Mouse (Mus musculus): ENCODE data around the gene Prss12. TPM values are rescaled to one million over a fixed set of nuclear protein-coding genes. Genes with fewer than 3 reads are reported as not detected.

Prss12 gene
- polyA plus RNA-seq, 1 experiment from 2014 or later = 3.6 TPM

DNA sequence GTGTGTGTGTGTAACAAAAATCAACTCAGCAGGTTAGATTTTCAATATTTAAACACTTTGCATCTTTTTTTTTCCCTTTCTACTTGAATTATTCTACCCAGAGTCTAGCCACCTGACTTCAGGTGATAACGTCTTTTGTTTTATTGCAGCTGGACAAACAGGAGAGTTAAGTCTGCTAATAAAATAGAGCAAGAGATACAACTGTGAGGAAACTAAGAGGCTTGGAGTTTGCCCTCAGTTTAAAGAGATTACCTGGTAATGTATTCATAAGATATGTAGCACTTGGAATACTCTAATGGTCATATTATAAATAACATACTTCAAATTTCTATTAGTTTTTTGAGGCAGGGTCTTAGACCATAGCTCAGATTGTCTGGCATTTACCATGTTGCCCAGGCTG is 9.1 kb upstream of the Prss12 start:
- H3K4me2 ChIP-seq = no peak overlapping the region
- no peak overlapping the region for H3K9ac ChIP-seq
- 71% methylated on average over 1 of the region's 1 CpGs for WGBS
- H3K9me3 ChIP-seq = no peaks in the 10 kb centered on the region
- H3K4me3 ChIP-seq (replicated peaks) = no peak overlapping the region
- no peak overlapping the region for H3K27ac ChIP-seq
- no peaks in the 10 kb centered on the region for H3K4me1 ChIP-seq
- no peak for ATAC-seq (ENCODE audit: insufficient read depth, low FRiP score, low read depth)
- H3K36me3 ChIP-seq = no peaks in the 10 kb centered on the region
- no peaks in the 10 kb centered on the region for H3K27me3 ChIP-seq (replicated peaks)

DNA sequence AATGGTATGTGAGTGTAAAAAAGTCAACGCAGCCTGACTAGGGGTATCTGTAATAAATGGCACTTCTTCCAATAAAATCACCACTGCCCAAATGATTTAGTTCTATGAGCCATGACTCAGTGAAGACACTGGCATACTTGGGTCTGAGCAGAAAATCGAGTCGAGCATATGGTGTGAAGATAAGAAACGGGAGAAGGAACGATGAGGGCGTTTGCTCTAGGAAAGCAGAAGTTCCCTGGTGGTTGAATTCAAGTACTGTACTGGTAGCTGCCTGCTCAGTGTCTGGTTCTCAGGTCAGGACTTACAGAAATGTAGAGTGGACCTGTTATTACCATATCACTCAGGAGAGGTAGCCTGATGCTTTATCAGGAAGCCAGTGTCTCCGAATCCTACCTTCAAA is 6.2 kb upstream of the Prss12 start:
- H3K4me1 ChIP-seq = no peaks in the 10 kb centered on the region
- no peak overlapping the region for H3K27ac ChIP-seq
- no peaks in the 10 kb centered on the region for H3K9me3 ChIP-seq
- no peaks in the 10 kb centered on the region for H3K27me3 ChIP-seq (replicated peaks)
- no peak overlapping the region for H3K4me2 ChIP-seq
- H3K36me3 ChIP-seq = no peaks in the 10 kb centered on the region
- ATAC-seq (ENCODE audit: insufficient read depth, low FRiP score, low read depth) = no peak
- no peak overlapping the region for H3K4me3 ChIP-seq (replicated peaks)
- 79% methylated on average over 7 of the region's 7 CpGs for WGBS
- H3K9ac ChIP-seq = no peak overlapping the region

DNA sequence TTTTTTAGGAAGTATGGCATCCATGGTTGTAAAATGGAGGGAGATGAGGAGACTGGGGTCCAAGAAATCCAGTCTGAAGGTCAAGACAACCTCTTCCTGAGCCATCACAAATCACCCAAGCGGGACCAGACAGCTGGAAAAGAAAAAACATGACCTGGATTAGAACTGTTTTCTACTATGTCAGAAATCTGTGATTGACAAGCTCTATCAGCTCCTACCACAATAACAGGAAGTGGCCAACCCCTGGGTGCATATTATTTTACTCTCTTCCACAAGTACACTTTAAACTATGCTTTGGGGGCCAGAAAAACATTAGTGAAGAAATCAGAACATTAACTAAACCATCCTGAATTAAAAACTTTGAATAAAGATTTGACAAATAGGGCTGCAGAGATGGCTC is 2.2 kb upstream of the Prss12 start:
- H3K4me1 ChIP-seq = peaks cover 5% of the 10 kb centered on the region; the same call in 1 of the 2 replicates
- no peak overlapping the region for H3K4me2 ChIP-seq
- H3K27ac ChIP-seq = no peak overlapping the region
- no peaks in the 10 kb centered on the region for H3K9me3 ChIP-seq
- no peak overlapping the region for H3K9ac ChIP-seq
- WGBS = 77% methylated on average over 1 of the region's 1 CpGs
- no peaks in the 10 kb centered on the region for H3K36me3 ChIP-seq
- peaks cover 16% of the 10 kb centered on the region for H3K27me3 ChIP-seq (replicated peaks)
- no peak overlapping the region for H3K4me3 ChIP-seq (replicated peaks)
- no peak for ATAC-seq (ENCODE audit: insufficient read depth, low FRiP score, low read depth)

DNA sequence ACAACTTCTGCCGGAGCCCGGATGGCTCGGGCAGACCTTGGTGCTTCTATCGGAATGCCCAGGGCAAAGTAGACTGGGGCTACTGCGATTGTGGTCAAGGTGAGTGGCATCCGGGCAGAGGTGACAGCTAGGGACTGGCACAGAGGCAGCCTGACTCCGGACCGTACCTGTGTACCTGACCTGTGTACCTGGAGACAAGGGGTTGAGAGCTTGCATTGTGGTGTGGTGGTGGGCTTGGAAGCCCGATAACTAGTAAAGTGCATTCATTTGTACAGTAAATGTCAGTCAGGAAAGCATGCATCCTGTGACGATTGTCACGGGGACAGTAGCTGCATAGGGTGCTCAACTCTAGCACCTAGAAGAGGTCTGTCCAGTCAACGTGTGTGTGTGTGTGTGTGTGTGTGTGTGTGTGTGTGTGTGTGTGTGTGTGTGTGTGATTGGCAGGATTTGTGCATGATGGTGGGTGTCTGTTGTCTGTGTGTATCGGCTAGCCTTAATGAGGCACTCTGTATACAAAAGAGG is 886 bp downstream of the Prss12 start:
- no peaks in the 10 kb centered on the region for H3K9me3 ChIP-seq
- peak overlapping the region; percentile 100 for H3K4me2 ChIP-seq
- ATAC-seq (ENCODE audit: insufficient read depth, low FRiP score, low read depth) = peak; percentile 48; the same call in 1 of the 2 replicates
- no peak overlapping the region for H3K27ac ChIP-seq
- H3K36me3 ChIP-seq = no peaks in the 10 kb centered on the region
- H3K4me1 ChIP-seq = peaks cover 5% of the 10 kb centered on the region; the same call in 1 of the 2 replicates
- H3K27me3 ChIP-seq (replicated peaks) = peaks cover 16% of the 10 kb centered on the region
- H3K9ac ChIP-seq = peak overlapping the region; percentile 26
- 5% methylated on average over 13 of the region's 13 CpGs for WGBS
- H3K4me3 ChIP-seq (replicated peaks) = peak overlapping the region; percentile 58

DNA sequence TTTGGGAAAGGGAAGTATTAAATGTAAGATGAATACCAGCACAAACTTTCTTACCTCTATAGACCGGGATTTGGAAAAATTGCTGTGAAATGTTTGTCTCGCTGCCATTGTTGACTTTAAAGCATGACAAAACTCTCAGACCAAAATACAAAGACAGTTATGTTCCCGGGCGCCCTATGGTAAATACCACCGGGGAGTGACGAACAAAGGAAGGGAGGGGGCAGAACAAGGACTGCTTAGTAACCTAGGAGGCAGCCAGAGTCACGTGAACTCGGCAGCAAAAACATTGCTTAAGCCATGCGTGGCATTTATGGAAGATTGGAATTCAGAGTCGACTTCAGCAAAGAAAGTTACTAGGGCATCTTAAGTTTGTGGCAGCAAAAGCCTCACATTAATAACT is 1.4 kb downstream of the Prss12 start:
- Histone ChIP-seq H3K4me1 (peaks cover 5% of the 10 kb centered on the region; the same call in 1 of the 2 replicates), H3K9me3 (no peaks in the 10 kb centered on the region), H3K9ac (no peak overlapping the region), H3K27ac (no peak overlapping the region), H3K4me3 (replicated peaks) (peak overlapping the region; percentile 0; the same call in 1 of the 2 replicates), H3K27me3 (replicated peaks) (peaks cover 16% of the 10 kb centered on the region), H3K4me2 (peak overlapping the region; percentile 100), H3K36me3 (no peaks in the 10 kb centered on the region)
- 9% methylated on average over 10 of the region's 10 CpGs for WGBS
- ATAC-seq (ENCODE audit: insufficient read depth, low FRiP score, low read depth) = no peak

DNA sequence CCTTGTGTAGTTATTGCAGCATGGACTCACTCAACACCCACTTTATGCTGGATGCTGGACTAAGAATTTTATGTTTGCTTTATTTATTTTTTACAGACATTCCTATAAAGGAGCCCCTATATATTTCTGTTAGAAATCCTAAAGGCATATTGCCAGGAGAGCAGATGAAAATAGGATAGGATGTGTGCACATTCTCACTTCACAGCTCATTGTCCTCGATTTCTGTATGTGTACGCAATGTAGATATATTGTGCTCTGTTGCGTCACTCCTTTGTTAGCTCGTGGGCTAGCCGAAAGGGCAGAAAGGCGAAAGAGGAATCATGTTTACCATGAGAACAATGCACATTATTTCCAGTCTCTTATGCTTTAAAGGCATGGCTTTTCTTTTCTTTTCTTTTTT is 3.4 kb downstream of the Prss12 start:
- ATAC-seq (ENCODE audit: insufficient read depth, low FRiP score, low read depth) = no peak
- 69% methylated on average over 6 of the region's 6 CpGs for WGBS
- H3K9ac ChIP-seq = no peak overlapping the region

DNA sequence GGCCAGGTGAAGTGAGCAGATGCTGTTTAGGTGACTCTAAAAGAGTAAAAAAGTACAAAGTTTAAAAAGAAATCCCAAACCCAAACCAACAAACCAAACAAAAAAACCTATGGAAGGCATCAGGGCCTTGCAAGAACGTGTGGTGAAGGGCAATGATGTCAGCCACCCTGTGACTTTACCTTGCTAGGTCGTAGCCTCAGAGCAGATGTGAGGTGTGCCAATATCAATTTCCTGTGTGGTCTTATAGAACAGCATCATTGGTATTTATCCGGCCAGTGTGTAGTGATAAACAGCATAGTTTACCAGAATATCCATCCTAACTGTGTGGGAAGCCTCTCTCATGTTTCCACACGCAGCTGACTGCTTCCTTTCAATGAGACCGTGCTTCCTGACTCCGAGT is 6.2 kb downstream of the Prss12 start:
- 53% methylated on average over 6 of the region's 6 CpGs for WGBS
- no peak overlapping the region for H3K4me2 ChIP-seq
- H3K27ac ChIP-seq = no peak overlapping the region
- no peaks in the 10 kb centered on the region for H3K36me3 ChIP-seq
- no peak overlapping the region for H3K4me3 ChIP-seq (replicated peaks)
- no peaks in the 10 kb centered on the region for H3K4me1 ChIP-seq
- no peaks in the 10 kb centered on the region for H3K9me3 ChIP-seq
- H3K27me3 ChIP-seq (replicated peaks) = no peaks in the 10 kb centered on the region
- no peak for ATAC-seq (ENCODE audit: insufficient read depth, low FRiP score, low read depth)
- H3K9ac ChIP-seq = no peak overlapping the region

More for the DNA sequence above, 3.4 kb downstream of the Prss12 start:
- Histone ChIP-seq H3K4me1 (peaks cover 5% of the 10 kb centered on the region; the same call in 1 of the 2 replicates), H3K4me3 (replicated peaks) (no peak overlapping the region), H3K27me3 (replicated peaks) (peaks cover 16% of the 10 kb centered on the region), H3K27ac (no peak overlapping the region), H3K4me2 (no peak overlapping the region), H3K9me3 (no peaks in the 10 kb centered on the region), H3K36me3 (no peaks in the 10 kb centered on the region)

DNA sequence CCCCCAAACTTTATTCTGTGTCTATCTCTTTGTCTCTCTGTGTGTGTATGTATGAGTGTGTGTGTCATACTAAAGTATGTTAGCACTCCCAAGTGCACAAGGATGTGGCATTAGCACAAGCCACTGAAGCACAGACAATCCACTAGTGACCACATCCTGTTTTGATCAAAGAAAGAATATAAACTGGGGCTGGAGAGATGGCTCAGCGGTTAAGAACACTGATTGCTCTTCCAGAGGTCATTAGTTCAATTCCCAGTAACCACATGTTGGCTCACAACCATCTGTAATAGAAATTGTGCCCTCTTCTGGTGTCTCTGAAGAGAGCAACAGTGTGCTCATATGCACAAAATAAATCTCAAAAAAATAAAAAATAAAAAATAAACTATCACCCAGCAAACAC is 12.8 kb downstream of the Prss12 start:
- Histone ChIP-seq H3K4me3 (replicated peaks) (no peak overlapping the region), H3K4me1 (no peaks in the 10 kb centered on the region), H3K27ac (no peak overlapping the region), H3K27me3 (replicated peaks) (no peaks in the 10 kb centered on the region), H3K9me3 (no peaks in the 10 kb centered on the region), H3K4me2 (no peak overlapping the region), H3K36me3 (no peaks in the 10 kb centered on the region), H3K9ac (no peak overlapping the region)
- 51% methylated on average over 1 of the region's 1 CpGs for WGBS
- no peak for ATAC-seq (ENCODE audit: insufficient read depth, low FRiP score, low read depth)

DNA sequence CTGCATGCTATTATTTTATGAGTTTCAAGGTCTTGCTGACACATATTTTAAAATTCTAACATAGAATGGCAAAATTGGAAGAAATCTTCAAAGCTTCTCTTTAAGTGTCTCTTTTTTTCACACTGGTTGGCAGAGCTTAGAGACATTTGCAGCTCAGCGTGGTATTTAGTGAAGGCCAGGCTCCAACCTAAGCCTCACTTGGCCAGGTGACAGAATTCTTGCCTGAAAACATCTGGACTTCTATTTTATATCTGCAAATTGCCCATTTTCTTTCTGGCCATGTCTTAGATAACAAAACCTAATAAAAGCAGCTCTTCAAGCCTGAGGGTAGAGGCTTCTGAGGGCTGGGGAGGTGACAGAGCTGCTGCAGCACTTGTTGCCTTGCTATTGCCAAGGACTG is 13.7 kb downstream of the Prss12 start:
- no peaks in the 10 kb centered on the region for H3K9me3 ChIP-seq
- no peak overlapping the region for H3K27ac ChIP-seq
- no peak overlapping the region for H3K4me2 ChIP-seq
- no peaks in the 10 kb centered on the region for H3K4me1 ChIP-seq
- H3K9ac ChIP-seq = no peak overlapping the region
- H3K27me3 ChIP-seq (replicated peaks) = no peaks in the 10 kb centered on the region
- 56% methylated on average over 1 of the region's 1 CpGs for WGBS
- ATAC-seq (ENCODE audit: insufficient read depth, low FRiP score, low read depth) = no peak
- no peak overlapping the region for H3K4me3 ChIP-seq (replicated peaks)
- no peaks in the 10 kb centered on the region for H3K36me3 ChIP-seq

DNA sequence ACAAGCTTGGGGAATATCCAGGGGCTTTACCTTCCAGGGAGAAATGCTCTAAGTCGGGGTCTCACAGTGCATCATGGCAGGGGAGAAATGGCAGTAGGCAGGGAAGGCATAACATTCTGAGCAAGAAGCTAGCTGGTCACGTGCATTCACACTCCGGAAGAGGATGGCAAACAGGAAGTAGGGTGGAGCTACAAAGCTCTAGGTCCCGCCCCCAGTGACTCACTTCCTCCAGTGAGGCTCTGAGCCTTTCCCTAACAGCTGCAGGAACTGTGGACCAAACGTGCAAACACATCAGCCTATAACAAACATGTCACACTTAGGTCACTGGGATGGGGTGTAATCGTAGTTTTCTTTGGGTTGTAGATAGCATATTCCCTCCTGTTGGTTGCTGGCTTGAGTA is 15.6 kb downstream of the Prss12 start:
- Histone ChIP-seq H3K27ac (no peak overlapping the region), H3K4me1 (no peaks in the 10 kb centered on the region), H3K9ac (no peak overlapping the region), H3K4me3 (replicated peaks) (no peak overlapping the region), H3K36me3 (no peaks in the 10 kb centered on the region), H3K9me3 (no peaks in the 10 kb centered on the region), H3K4me2 (no peak overlapping the region), H3K27me3 (replicated peaks) (no peaks in the 10 kb centered on the region)
- WGBS = 71% methylated on average over 6 of the region's 6 CpGs
- no peak for ATAC-seq (ENCODE audit: insufficient read depth, low FRiP score, low read depth)

DNA sequence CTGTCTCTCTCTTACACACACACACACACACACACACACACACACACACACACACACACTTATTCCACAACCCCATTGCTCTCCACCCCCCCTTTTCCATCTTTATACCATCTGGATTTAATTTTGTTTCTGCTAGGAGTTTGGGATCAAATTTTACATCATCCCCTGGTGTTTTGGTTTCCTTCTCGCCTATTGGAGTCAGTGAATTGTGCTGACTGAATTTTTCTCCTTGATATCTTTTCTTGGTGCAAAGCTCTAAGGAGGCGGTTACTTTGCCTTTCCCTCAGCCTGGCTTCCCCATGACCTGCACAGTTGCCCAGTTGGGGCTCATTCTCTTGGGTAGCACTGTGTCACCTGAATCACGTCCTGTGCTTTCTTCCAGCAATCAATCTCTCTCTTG is 30.1 kb downstream of the Prss12 start:
- H3K4me3 ChIP-seq (replicated peaks) = no peak overlapping the region
- 68% methylated on average over 3 of the region's 3 CpGs for WGBS
- H3K27ac ChIP-seq = no peak overlapping the region
- no peaks in the 10 kb centered on the region for H3K27me3 ChIP-seq (replicated peaks)
- no peak overlapping the region for H3K9ac ChIP-seq
- no peaks in the 10 kb centered on the region for H3K36me3 ChIP-seq
- H3K9me3 ChIP-seq = no peaks in the 10 kb centered on the region
- no peaks in the 10 kb centered on the region for H3K4me1 ChIP-seq
- no peak for ATAC-seq (ENCODE audit: insufficient read depth, low FRiP score, low read depth)
- no peak overlapping the region for H3K4me2 ChIP-seq

DNA sequence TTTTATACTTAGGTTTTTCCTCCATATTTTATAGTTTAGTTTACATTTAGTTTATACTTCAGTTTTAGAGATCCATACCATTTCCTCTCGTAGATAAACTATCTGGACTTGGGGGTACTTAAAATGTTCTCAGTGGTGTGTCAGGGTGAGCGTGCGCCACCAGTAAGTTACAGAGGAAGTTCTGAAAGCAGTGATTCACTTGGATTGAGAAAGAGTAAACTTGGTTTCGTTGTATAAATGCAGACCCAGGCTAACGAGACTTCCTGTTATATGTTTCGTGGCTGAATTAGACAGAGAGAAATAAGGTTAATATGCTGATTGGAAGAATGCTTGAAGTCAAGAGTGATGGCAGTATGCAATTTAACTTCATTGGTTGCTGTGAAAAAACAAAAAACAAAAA is 34.6 kb downstream of the Prss12 start:
- Histone ChIP-seq H3K27me3 (replicated peaks) (no peaks in the 10 kb centered on the region), H3K9ac (no peak overlapping the region), H3K27ac (no peak overlapping the region), H3K4me1 (no peaks in the 10 kb centered on the region), H3K9me3 (no peaks in the 10 kb centered on the region), H3K36me3 (no peaks in the 10 kb centered on the region), H3K4me3 (replicated peaks) (no peak overlapping the region), H3K4me2 (no peak overlapping the region)
- 42% methylated on average over 6 of the region's 6 CpGs for WGBS
- no peak for ATAC-seq (ENCODE audit: insufficient read depth, low FRiP score, low read depth)

DNA sequence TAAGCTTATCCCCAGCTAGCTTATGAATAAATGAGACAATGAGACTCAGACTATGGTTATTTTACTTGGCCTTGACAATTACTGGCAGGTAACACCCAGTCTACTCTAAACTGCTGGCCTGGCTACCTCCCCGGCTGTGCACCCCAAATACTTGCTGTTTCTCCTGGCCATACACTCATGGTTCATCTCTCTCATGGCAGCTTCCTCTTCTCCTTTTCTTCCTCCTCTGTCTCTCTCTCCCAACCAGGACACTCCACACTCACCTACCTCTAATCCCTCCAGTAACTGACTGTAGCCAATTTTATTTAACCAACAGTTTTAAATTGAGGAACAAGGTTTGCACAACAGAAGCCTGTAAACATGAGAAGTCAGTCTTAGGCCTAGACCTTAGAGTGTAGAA is 45.1 kb downstream of the Prss12 start:
- Histone ChIP-seq H3K9me3 (no peaks in the 10 kb centered on the region), H3K27me3 (replicated peaks) (no peaks in the 10 kb centered on the region), H3K4me2 (no peak overlapping the region), H3K4me3 (replicated peaks) (no peak overlapping the region), H3K27ac (no peak overlapping the region), H3K4me1 (no peaks in the 10 kb centered on the region), H3K9ac (no peak overlapping the region), H3K36me3 (no peaks in the 10 kb centered on the region)
- ATAC-seq (ENCODE audit: insufficient read depth, low FRiP score, low read depth) = no peak
- 91% methylated on average over 1 of the region's 1 CpGs for WGBS
